Mouse (Mus musculus): ENCODE measurements around the gene Pde11a. TPM values are rescaled to one million over a fixed set of nuclear protein-coding genes. Genes with fewer than 3 reads are reported as not detected.
A peak's percentile ranks its signal among the peaks of the same experiment; 100 is the strongest.

Pde11a gene
- total RNA-seq, 4 experiments from 2014 or later: 15.7 to 22.8 (median 17.9) TPM

- DNase-seq (ENCODE audit: low spot score in 2 of 2): peak in 1 of 2 experiments; percentile 37
Observed at GRCm38 (mm10) chr2:75959850-75960365, 378.7 kb downstream of the Pde11a start.

- DNase-seq (ENCODE audit: low spot score in 2 of 2): no peak
Observed at GRCm38 (mm10) chr2:75959183-75959849, 379.3 kb downstream of the Pde11a start.

GRCm38 (mm10) chr2:75955709-75956108 is 382.9 kb downstream of the Pde11a start:
- DNase-seq (ENCODE audit: low spot score in 2 of 2): no peak

DNA sequence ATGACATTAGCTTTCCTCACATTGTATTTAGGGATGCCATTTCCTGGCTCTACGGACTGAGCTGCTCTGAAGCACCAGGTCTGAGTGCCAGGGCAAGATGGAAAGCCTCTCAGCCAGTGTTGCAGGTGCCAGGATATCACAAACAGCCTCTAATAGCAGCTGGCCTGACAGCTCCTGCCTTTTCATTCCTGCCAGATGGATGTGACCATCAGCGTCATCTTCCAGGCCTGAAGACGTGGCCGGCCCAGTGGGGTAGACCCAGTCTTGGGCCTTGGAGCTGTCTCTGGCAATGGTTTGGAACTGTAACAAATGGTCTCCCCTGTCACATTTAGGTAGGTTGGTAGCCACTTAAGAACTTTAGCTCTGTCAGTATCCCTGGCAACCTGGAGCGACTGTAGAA is 385.3 kb downstream of the Pde11a start:
- DNase-seq (ENCODE audit: low spot score in 2 of 2): no peak

DNA sequence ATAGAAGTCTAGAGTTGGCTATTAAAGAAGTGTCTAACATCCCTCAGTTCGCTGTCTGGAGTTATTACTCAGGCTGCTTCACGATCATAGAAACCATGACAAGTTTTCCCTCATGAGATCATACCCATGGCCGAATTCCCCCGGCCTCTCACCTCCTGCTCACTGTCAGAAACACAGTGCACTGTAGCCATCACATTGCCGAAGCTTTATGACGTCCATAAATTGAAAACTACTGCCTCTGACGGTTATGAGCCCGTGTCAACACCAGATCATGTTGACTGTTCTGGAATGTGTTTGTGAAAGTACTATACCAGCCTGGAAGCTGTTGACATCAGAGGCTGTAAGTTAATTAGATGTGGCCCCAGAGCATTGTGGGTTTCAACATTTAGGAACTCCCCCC is 387.9 kb downstream of the Pde11a start:
- no peak for DNase-seq (ENCODE audit: low spot score in 2 of 2)

Small RNAs within 50 kb of the gene (microRNA-seq; reads per million reads assigned to microRNA genes)
- gene Gm44337: 0 reads per million in 2 experiments

Other genes starting within 250 kb of the Pde11a start
- not detected for gene Cyct, start 21.7 kb upstream of the Pde11a start, total RNA-seq (2022)
- 10 to 100 TPM; 36.1 to 47.0 (median 38.2) TPM for gene Rbm45, start 31.2 kb upstream of the Pde11a start, total RNA-seq (2022)
- 10 to 100 TPM; 52.1 to 71.5 (median 60.2) TPM for gene Osbpl6, start 67.7 kb upstream of the Pde11a start, total RNA-seq (2022)